Mouse (Mus musculus) limb, embryonic 14.5 days (tissue): ENCODE results near the gene Atf1. TPM values are rescaled to one million over a fixed set of nuclear protein-coding genes. Genes with fewer than 3 reads are reported as not detected.

Source experiments
- ATAC-seq: fragments of 200-750 bp; cut with Nextera tagmentation; 2 replicates; pipeline ENCODE4 v1.8.0; 2017; ENCODE audit warnings: low read depth, moderate number of reproducible peaks, moderate TSS enrichment; ENCODE audit not compliant: low FRiP score
- DNase-seq: peaks from one replicate; pipeline ENCODE4 v3.0.0-alpha.2; 2015; ENCODE audit warnings: low spot score
- H3K27ac ChIP-seq: fragments of 300-500 bp; sonication (generic); replicated peaks from 2 replicates; pipeline ENCODE4 v1.5.1; 2014; ENCODE audit warnings: low read depth, mild to moderate bottlenecking, low read length, moderate library complexity, mixed read lengths
- H3K27me3 ChIP-seq: fragments of 300-500 bp; sonication (generic); 2 replicates; pipeline ENCODE4 v1.6.1; 2014; ENCODE audit warnings: low read length, mixed read lengths; ENCODE audit not compliant: control insufficient read depth, insufficient read depth
- H3K36me3 ChIP-seq: fragments of 300-500 bp; sonication (generic); 2 replicates; pipeline ENCODE4 v1.6.1; 2014; ENCODE audit warnings: mild to moderate bottlenecking, low read length, moderate library complexity, mixed read lengths; ENCODE audit not compliant: control insufficient read depth, insufficient read depth
- H3K4me1 ChIP-seq: fragments of 300-500 bp; sonication (generic); 2 replicates; pipeline ENCODE4 v1.6.1; 2014; ENCODE audit warnings: antibody characterized with exemption, low read length, mixed read lengths; ENCODE audit not compliant: control insufficient read depth, insufficient read depth
- H3K4me2 ChIP-seq: fragments of 300-500 bp; sonication (generic); replicated peaks from 2 replicates; pipeline ENCODE4 v1.6.1; 2014; ENCODE audit warnings: low read depth, mild to moderate bottlenecking, low read length, moderate library complexity; ENCODE audit not compliant: severe bottlenecking
- H3K4me3 ChIP-seq: fragments of 300-500 bp; sonication (generic); replicated peaks from 2 replicates; pipeline ENCODE4 v1.5.1; 2014; ENCODE audit warnings: low read length
- H3K9ac ChIP-seq: fragments of 300-500 bp; sonication (generic); 2 replicates; pipeline ENCODE4 v1.6.1; 2014; ENCODE audit warnings: mild to moderate bottlenecking, low read depth, low read length, moderate library complexity; ENCODE audit not compliant: severe bottlenecking
- H3K9me3 ChIP-seq: fragments of 300-500 bp; sonication (generic); 2 replicates; pipeline ENCODE4 v1.6.1; 2016; ENCODE audit warnings: low read length; ENCODE audit not compliant: control insufficient read depth
- POLR2A ChIP-seq: fragments of 200-500 bp; IDR thresholded peaks from 2 replicates; pipeline ENCODE4 v1.8.0; 2012; ENCODE audit warnings: inconsistent platforms, mild to moderate bottlenecking, moderate library complexity, borderline replicate concordance; ENCODE audit not compliant: insufficient read depth, insufficient read length; ENCODE audit errors: extremely low read depth
- WGBS: fragments of 180-500 bp; shearing (Covaris S2); extraction: QIAGEN DNeasy Blood & Tissue Kit; methylation state at CpG from one replicate; pipeline ENCODE4 v1.1.7; 2014; 5-methylcytosine and 5-hydroxymethylcytosine counted together
- polyA plus RNA-seq, 2 experiments: library from polyadenylated mRNA; depleted of rRNA in 1 of 2; stranded (reverse) in 1 of 2; unstranded in 1 of 2; fragments of >200 nt; fragmentation: Nextera tagmentation in 1 of 2; extraction: Ambion mirVana in 1 of 2; gene quantifications; 2 replicates each; pipeline versions ENCODE4 v1.2.1 to v1.2.3; 2012 to 2014

The Atf1 gene
- polyA plus RNA-seq (2012; rRNA removed) (44.2 and 49.4 TPM in 2 replicates), polyA plus RNA-seq (2014; fragmentation: Nextera tagmentation; extraction: Ambion mirVana) (32.8 and 43.1 TPM in 2 replicates)

DNA sequence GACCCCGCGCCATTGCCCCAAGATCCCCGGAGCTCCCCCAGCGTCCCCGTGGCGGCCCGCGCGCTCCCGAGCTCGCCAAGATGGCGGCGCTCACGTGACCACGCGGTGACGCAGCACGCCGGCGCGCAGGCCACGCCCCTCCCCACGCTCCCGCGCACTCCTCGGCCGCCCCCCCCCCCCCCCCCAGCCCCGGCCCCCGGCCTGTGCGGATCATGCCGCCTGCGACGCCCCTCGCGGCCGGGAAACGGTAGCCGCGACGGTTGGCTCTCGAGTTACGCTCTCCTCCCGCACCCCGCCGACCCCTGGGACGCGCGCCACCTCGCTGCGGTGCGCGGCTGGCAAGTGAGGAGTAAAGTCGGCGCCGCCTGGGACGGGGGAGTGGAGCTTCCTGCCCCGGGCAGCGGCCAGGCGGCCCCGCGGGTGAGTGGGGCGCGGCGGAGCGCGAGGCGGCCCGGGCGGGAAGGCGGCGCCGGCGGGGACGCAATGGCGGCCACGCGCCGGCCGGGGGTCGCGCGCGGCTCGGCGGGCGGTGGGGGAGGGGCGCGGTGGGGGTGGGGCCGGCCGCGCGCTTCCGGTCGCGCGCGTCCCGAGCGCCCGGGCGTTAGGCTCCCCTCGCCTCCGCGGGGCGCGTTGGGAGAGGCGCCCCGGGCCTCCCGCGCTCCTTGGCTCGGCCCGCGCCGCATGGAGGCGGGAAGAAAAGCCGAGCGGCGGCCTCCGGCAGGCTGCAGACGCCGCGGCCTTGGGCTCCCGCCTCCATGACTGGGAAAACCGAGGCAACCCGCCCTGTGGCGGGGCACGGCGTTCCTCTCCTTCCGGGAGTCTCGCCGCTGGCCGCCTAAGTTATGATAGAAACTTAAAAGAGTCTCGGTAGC, at the start of gene Atf1:
Gene Atf1 (plus strand): TSS at position 157 of the 872 bp plus-strand sequence.
- H3K4me3 ChIP-seq = peak within 1 kb of the TSS; percentile 81
- peak; percentile 91 for TF ChIP-seq POLR2A
- no peaks in the 10 kb centered on the region for H3K27me3 ChIP-seq
- H3K9me3 ChIP-seq = peaks cover 6% of the 10 kb centered on the region; the same call in 1 of the 2 replicates
- DNase-seq (peak; percentile 86), ATAC-seq (peak; percentile 89)
- WGBS = under 1% methylated on average over 52 of the region's 133 CpGs
- peak within 1 kb of the TSS; percentile 100 for H3K27ac ChIP-seq
- peaks cover 8% of the 10 kb centered on the region for H3K4me1 ChIP-seq
- H3K9ac ChIP-seq = peak within 1 kb of the TSS; percentile 99
- H3K4me2 ChIP-seq = peak within 1 kb of the TSS; percentile 63
- H3K36me3 ChIP-seq = peaks cover 1% of the 10 kb centered on the region; the same call in 1 of the 2 replicates

DNA sequence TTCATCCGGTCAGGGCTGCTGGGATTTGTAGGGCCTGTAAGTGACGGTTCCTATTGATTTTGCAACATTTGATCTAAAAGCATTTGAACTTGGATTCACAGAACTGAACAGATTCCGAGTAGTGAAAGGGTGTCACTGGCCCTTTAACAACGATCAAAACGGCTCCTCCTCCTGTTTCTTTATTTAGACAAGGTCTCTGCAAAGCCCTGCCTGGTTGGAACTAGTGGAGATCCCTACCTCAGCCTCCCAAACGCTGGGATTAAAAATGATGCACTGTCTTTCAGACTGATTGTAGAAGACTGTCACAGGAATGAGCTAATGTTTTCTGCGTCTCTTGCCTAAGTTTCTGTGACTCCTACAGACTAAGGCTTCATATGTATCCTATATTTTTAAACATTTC, 49.1 kb upstream of the Atf1 start:
- H3K4me2 ChIP-seq = no peak overlapping the region
- WGBS = 69% methylated on average over 7 of the region's 7 CpGs
- DNase-seq = no peak

GRCm38 (mm10) chr15:100179685-100180084, 47.9 kb upstream of the Atf1 start:
- Histone ChIP-seq H3K4me1 (no peaks in the 10 kb centered on the region), H3K27ac (no peak overlapping the region), H3K4me3 (no peak overlapping the region), H3K9me3 (no peaks in the 10 kb centered on the region), H3K36me3 (peaks cover 55% of the 10 kb centered on the region), H3K4me2 (no peak overlapping the region), H3K9ac (no peak overlapping the region), H3K27me3 (no peaks in the 10 kb centered on the region)
- ATAC-seq (no peak), DNase-seq (no peak)
- TF ChIP-seq POLR2A = no peak
- 93% methylated on average over 6 of the region's 6 CpGs for WGBS

More for the DNA sequence above, 49.1 kb upstream of the Atf1 start:
- Histone ChIP-seq H3K27me3 (no peaks in the 10 kb centered on the region), H3K27ac (no peak overlapping the region), H3K4me3 (no peak overlapping the region), H3K4me1 (no peaks in the 10 kb centered on the region), H3K36me3 (peaks cover 53% of the 10 kb centered on the region), H3K9me3 (no peaks in the 10 kb centered on the region), H3K9ac (no peak overlapping the region)
- no peak for TF ChIP-seq POLR2A
- no peak for ATAC-seq

- 87% methylated on average over 4 of the region's 4 CpGs for WGBS
- DNase-seq = no peak
- H3K36me3 ChIP-seq = peaks cover 54% of the 10 kb centered on the region
- no peak for TF ChIP-seq POLR2A
- H3K9me3 ChIP-seq = no peaks in the 10 kb centered on the region
- no peak overlapping the region for H3K4me3 ChIP-seq
- no peaks in the 10 kb centered on the region for H3K27me3 ChIP-seq
- H3K9ac ChIP-seq = no peak overlapping the region
- H3K4me2 ChIP-seq = no peak overlapping the region
- no peak for ATAC-seq
- no peak overlapping the region for H3K27ac ChIP-seq
- H3K4me1 ChIP-seq = no peaks in the 10 kb centered on the region
These were observed 47.4 kb upstream of the Atf1 start for GRCm38 (mm10) chr15:100180221-100180620.

- Histone ChIP-seq H3K27ac (no peak overlapping the region), H3K27me3 (no peaks in the 10 kb centered on the region), H3K9ac (no peak overlapping the region), H3K4me1 (no peaks in the 10 kb centered on the region), H3K4me3 (no peak overlapping the region), H3K4me2 (no peak overlapping the region), H3K36me3 (peaks cover 64% of the 10 kb centered on the region), H3K9me3 (no peaks in the 10 kb centered on the region)
- 88% methylated on average over 10 of the region's 10 CpGs for WGBS
- ATAC-seq (no peak), DNase-seq (no peak)
- TF ChIP-seq POLR2A = no peak
These were observed 45.8 kb upstream of the Atf1 start for GRCm38 (mm10) chr15:100181841-100182240.
